Mouse (Mus musculus) CD4-positive naive resting alpha-beta T cell, adult 76 days (primary cell): ENCODE results near the gene Alms1. TPM values are rescaled to one million over a fixed set of nuclear protein-coding genes. Genes with fewer than 3 reads are reported as not detected.

Experiments
- total RNA-seq: library from RNA; stranded (reverse); gene quantifications from one replicate; pipeline ENCODE4 v1.2.4, GENCODE M21; 2023

The Alms1 gene
- 4.2 TPM for total RNA-seq

GRCm38 (mm10) chr6:85587396-85588143, at the start of gene Alms1:
Gene Alms1 (plus strand): TSS chr6:85587531.

GRCm38 (mm10) chr6:85713105-85713504, 125.8 kb downstream of the Alms1 start, which contains the start of gene Nat8f7:
Gene Nat8f7 (minus strand): TSS chr6:85713205.

Other genes starting within 250 kb of the Alms1 start
- 1.6 TPM for gene Rab11fip5, start 212.9 kb upstream of the Alms1 start, total RNA-seq
- gene Noto, start 163.6 kb upstream of the Alms1 start, total RNA-seq = not detected
- 46.2 TPM for gene Smyd5, start 155.5 kb upstream of the Alms1 start, total RNA-seq
- 191 TPM for gene Cct7, start 136.0 kb upstream of the Alms1 start, total RNA-seq
- 21.3 TPM for gene Pradc1, start 135.6 kb upstream of the Alms1 start, total RNA-seq
- not detected for gene Fbxo41, start 84.5 kb upstream of the Alms1 start, total RNA-seq
- 0.26 TPM for gene Egr4, start 73.9 kb upstream of the Alms1 start, total RNA-seq
- not detected for gene Nat8f7, start 125.7 kb downstream of the Alms1 start, total RNA-seq
- gene Nat8f3, start 178.2 kb downstream of the Alms1 start, total RNA-seq = not detected
- not detected for gene Nat8f6, start 233.4 kb downstream of the Alms1 start, total RNA-seq
- gene Nat8f5, start 233.4 kb downstream of the Alms1 start, total RNA-seq = not detected
- gene Nat8, start 244.6 kb downstream of the Alms1 start, total RNA-seq = not detected